Mouse (Mus musculus): ENCODE measurements at regions not wholly inside any gene's neighbourhood (a gene's known extent, or its start where the extent isn't known, plus 50 kb on each side); places are given as distances from the start of the nearest gene placed in this dataset.

GRCm38 (mm10) chr11:8219911-8220310 is 444.4 kb downstream of the Tns3 start:
- H3K4me1 ChIP-seq = peaks cover 17% of the 10 kb centered on the region; the same call in 1 of the 2 replicates
- H3K27me3 ChIP-seq = 0 out of 2 replicates have a peak, but pooled peaks cover 3% of the 10 kb centered on the region
- H3K4me3 ChIP-seq = no peak overlapping the region
- no peak for ATAC-seq (ENCODE audit: low FRiP score, low read depth)
- H3K9me3 ChIP-seq = no peaks in the 10 kb centered on the region
- no peak overlapping the region for H3K27ac ChIP-seq
- no peak overlapping the region for H3K4me2 ChIP-seq (replicated peaks)
- no peak overlapping the region for H3K9ac ChIP-seq
- no peaks in the 10 kb centered on the region for H3K36me3 ChIP-seq
- WGBS = 36% methylated on average over 6 of the region's 6 CpGs

DNA sequence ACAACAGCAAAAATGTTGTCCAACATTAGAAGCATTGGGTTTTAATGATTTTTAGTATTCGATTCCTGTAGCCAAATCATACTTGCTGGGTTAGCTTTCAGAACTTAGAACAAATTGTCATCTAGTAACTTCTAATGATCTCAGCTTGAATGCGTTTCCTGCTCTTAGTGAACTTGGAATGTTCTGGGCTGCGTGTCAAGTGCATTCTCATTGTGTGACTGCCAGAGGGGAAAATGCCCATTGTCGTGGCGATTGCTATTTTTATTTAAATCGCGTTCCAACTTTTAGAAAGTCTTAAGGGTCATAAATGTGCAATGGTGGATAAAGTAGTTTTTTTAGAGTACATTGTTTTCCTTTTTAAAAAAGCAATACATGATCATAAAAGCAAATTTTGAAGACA is 448.7 kb downstream of the Tns3 start:
- H3K27ac ChIP-seq = no peak overlapping the region
- 73% methylated on average over 7 of the region's 7 CpGs for WGBS
- H3K4me1 ChIP-seq = peaks cover 11% of the 10 kb centered on the region; the same call in 1 of the 2 replicates
- no peak overlapping the region for H3K4me2 ChIP-seq (replicated peaks)
- H3K9ac ChIP-seq = no peak overlapping the region
- no peak overlapping the region for H3K4me3 ChIP-seq
- H3K36me3 ChIP-seq = no peaks in the 10 kb centered on the region
- H3K9me3 ChIP-seq = no peaks in the 10 kb centered on the region
- 0 out of 2 replicates have a peak, but pooled peaks cover 3% of the 10 kb centered on the region for H3K27me3 ChIP-seq
- no peak for ATAC-seq (ENCODE audit: low FRiP score, low read depth)

DNA sequence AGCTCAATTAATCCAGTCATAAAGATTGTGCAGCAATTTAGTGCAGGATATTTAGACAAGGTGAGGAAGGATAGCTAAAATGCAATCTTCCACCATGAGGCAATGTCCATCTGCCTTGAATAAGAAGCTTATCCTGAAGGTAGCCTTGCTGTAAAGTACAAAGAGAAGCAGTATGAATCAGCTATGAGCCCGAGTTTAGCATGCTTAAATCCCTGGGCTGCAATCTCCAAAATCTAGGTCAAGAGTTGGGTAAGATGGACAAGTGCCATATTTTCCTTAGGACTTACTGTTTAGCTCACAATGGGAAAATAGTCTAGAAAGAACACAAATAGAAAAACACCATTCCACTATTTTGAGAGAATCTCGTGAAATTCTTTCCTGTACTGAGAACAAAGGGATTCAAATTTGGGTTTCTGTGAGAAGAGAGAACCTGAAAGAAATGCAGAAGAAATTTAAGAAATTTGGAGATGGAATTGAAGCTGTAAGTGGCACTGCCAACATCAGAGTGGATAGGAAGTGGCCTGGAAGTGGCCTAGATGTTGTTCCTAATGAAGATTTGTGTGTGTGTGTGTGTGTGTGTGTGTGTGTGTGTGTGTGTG is 449.9 kb downstream of the Tns3 start:
- WGBS = 61% methylated on average over 2 of the region's 2 CpGs
- no peak overlapping the region for H3K9ac ChIP-seq
- 0 out of 2 replicates have a peak, but pooled peaks cover 3% of the 10 kb centered on the region for H3K27me3 ChIP-seq
- H3K4me1 ChIP-seq = no peaks in the 10 kb centered on the region
- no peaks in the 10 kb centered on the region for H3K9me3 ChIP-seq
- H3K4me3 ChIP-seq = no peak overlapping the region
- ATAC-seq (ENCODE audit: low FRiP score, low read depth) = no peak
- H3K27ac ChIP-seq = no peak overlapping the region
- no peaks in the 10 kb centered on the region for H3K36me3 ChIP-seq
- H3K4me2 ChIP-seq (replicated peaks) = no peak overlapping the region

- no peak overlapping the region for H3K9ac ChIP-seq
- no peak overlapping the region for H3K27ac ChIP-seq
- ATAC-seq (ENCODE audit: low FRiP score, low read depth) = no peak
- H3K4me3 ChIP-seq = no peak overlapping the region
- H3K27me3 ChIP-seq = no peaks in the 10 kb centered on the region
- 92% methylated on average over 3 of the region's 3 CpGs for WGBS
- H3K36me3 ChIP-seq = no peaks in the 10 kb centered on the region
- no peaks in the 10 kb centered on the region for H3K9me3 ChIP-seq
- H3K4me1 ChIP-seq = no peaks in the 10 kb centered on the region
- no peak overlapping the region for H3K4me2 ChIP-seq (replicated peaks)
These were observed 451.2 kb downstream of the Tns3 start for GRCm38 (mm10) chr11:8213130-8213529.

- Histone ChIP-seq H3K9me3 (no peaks in the 10 kb centered on the region), H3K36me3 (no peaks in the 10 kb centered on the region), H3K9ac (no peak overlapping the region), H3K27ac (no peak overlapping the region), H3K4me1 (no peaks in the 10 kb centered on the region), H3K4me3 (no peak overlapping the region), H3K27me3 (no peaks in the 10 kb centered on the region), H3K4me2 (replicated peaks) (no peak overlapping the region)
- WGBS = 82% methylated on average over 4 of the region's 4 CpGs
- ATAC-seq (ENCODE audit: low FRiP score, low read depth) = no peak
These were observed 451.6 kb downstream of the Tns3 start for GRCm38 (mm10) chr11:8212714-8213113.

GRCm38 (mm10) chr11:8209041-8209440 is 455.3 kb downstream of the Tns3 start:
- 81% methylated on average over 2 of the region's 2 CpGs for WGBS
- 0 out of 2 replicates have a peak, but pooled peaks cover 5% of the 10 kb centered on the region for H3K9me3 ChIP-seq

DNA sequence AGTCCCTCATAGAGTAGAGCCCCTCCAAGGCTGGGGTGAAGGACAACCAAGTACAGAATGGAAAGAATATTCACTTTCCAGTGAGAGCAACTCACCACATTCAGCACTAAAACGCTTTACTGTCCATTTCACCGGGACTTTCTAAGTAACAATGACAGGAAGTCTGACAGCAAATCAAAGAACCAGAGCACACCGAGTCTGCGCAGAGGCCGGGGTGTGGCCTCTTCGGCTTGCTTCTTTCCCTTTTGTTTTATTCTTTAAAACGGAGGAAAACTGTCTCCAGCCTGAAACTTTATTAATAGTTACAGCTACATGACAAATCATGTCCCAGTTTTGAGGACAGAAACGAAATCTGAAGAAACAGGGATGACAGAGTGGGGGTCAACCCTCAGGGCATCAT is 465.0 kb downstream of the Tns3 start:
- Histone ChIP-seq H3K4me3 (no peak overlapping the region), H3K9ac (no peak overlapping the region), H3K27ac (no peak overlapping the region), H3K9me3 (no peaks in the 10 kb centered on the region), H3K4me1 (0 out of 2 replicates have a peak, but pooled peaks cover 3% of the 10 kb centered on the region), H3K27me3 (no peaks in the 10 kb centered on the region), H3K4me2 (replicated peaks) (no peak overlapping the region), H3K36me3 (no peaks in the 10 kb centered on the region)
- ATAC-seq (ENCODE audit: low FRiP score, low read depth) = no peak
- 79% methylated on average over 8 of the region's 8 CpGs for WGBS

More at GRCm38 (mm10) chr11:8209041-8209440, 455.3 kb downstream of the Tns3 start:
- H3K27ac ChIP-seq = no peak overlapping the region
- H3K4me1 ChIP-seq = no peaks in the 10 kb centered on the region
- no peak overlapping the region for H3K4me2 ChIP-seq (replicated peaks)
- no peak overlapping the region for H3K4me3 ChIP-seq
- ATAC-seq (ENCODE audit: low FRiP score, low read depth) = no peak
- no peaks in the 10 kb centered on the region for H3K36me3 ChIP-seq
- no peaks in the 10 kb centered on the region for H3K27me3 ChIP-seq
- H3K9ac ChIP-seq = no peak overlapping the region
